Mouse (Mus musculus): ENCODE results near the gene Wwox. TPM values are rescaled to one million over a fixed set of nuclear protein-coding genes. Genes with fewer than 3 reads are reported as not detected.

The Wwox gene
- total RNA-seq, 2 experiments from 2014 or later = 5.3 to 8.7 TPM

DNA sequence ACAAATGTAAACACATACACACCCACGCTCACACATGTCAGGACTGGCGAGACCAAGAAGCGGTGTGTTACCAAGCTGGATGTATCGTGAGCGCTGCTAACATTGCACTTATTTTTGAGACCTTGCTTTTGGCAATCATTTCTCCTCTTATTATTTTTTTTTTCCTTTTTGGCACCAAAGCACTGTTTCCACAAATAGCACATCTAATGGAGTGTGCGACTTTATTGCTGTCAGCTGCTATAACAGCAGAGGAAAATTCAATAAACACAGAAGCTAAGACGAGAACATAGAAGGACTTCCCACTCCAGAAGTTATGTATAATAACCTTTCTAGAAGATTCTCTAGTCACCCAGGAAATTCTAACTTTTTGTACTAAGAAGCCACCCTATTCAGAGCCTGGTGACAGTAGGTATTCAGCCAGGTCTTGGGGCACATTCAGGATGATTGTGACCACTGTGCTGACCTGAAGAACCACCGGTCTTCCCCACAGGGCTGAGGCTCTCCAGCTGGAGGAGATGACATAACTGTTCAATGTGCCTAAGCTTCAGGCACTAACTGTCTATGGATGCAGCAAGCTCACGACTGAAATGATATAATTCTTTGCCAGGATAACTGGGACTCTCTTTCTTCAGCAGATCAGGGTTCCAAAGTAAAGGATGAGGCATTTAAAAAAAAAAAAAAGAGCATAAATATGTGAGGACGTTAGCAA lies 586.1 kb downstream of the Wwox start:
- DNase-seq = no peak

DNA sequence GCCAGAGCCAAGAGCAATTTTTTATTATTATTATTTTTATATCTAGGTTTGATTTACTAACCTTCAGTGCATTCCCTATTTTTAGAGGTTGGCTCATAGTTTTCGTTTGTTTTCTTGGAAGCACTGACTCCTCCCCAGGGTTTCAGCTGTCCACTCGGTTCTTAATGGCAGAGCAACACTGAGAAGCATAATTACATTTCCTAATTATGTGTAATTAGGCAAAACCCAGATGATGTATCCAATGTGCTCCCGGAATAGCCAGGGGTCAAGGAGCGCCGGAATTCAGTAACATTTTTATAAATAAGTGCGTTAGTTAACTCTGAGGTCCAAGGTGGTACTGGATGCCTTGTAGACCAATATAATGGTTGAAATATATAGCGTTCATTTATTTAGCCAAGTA lies 586.7 kb downstream of the Wwox start:
- DNase-seq = no peak

GRCm38 (mm10) chr8:115033194-115033593 lies 593.7 kb downstream of the Wwox start:
- no peak for DNase-seq

DNA sequence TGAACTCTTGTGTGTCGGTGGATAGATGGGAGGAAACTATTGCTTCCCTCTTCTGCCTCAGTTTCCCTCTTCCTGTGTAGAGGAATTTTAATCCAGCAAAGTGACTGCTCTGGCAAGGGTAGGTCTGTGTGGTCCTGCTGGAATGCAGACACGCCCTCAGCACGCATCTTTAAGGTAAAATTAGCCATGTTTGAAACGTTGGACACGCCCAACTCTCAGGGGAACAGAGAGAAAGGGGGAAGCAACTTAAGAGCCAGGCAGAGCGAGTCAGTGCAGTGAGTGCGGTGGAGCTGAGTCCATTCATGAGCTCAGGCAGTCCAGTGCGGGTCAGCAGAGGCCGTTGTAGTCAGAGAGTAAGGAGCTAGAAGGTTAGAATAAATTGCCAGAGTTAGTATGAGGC lies 596.6 kb downstream of the Wwox start:
- no peak for DNase-seq

DNA sequence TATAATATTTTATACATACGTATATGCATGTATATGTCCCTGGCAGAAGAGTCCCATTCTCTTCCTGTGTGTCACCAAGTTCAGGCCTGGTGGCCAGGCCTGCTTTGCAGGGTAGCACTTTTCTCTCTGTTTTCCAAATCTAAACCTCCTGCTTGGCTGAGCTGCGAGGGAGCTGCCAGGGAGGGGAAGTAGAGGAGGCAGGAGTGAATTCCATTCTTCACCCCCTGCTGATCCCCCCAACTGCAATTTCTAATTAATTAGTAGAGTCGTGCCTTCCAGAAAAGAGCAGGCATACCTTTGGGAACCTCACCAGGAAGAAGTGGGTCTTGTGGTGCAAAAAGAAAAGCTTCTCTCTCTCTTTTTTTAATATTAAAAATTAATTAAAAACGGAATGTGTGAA lies 599.0 kb downstream of the Wwox start:
- no peak for DNase-seq

- no peak for DNase-seq
Observed at GRCm38 (mm10) chr8:115045746-115046145, 606.3 kb downstream of the Wwox start.

- DNase-seq = no peak
Observed at GRCm38 (mm10) chr8:115046496-115046895, 607.0 kb downstream of the Wwox start.

GRCm38 (mm10) chr8:115058193-115058835 lies 618.9 kb downstream of the Wwox start:
- DNase-seq = no peak

DNA sequence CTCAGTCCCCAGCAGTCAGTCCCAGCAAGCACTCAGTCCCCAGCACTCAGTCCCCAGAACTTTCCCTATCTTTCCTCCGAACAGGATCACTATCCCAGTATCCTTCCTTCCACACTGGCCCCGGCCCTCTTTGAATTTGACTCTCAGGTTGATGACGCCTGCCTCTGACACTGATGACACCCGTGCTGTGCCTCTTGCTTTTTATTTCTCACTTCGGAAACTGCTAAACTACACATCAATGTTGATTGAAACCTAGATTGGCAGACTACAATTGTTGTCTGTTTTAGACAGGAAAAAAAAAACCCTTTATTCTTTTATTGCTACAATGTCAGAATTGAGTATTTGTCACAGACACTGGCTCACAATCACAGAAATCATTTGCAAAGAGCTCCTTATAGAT lies 624.2 kb downstream of the Wwox start:
- no peak for DNase-seq

- DNase-seq = no peak
Observed at GRCm38 (mm10) chr8:115064691-115065090, 625.2 kb downstream of the Wwox start.

DNA sequence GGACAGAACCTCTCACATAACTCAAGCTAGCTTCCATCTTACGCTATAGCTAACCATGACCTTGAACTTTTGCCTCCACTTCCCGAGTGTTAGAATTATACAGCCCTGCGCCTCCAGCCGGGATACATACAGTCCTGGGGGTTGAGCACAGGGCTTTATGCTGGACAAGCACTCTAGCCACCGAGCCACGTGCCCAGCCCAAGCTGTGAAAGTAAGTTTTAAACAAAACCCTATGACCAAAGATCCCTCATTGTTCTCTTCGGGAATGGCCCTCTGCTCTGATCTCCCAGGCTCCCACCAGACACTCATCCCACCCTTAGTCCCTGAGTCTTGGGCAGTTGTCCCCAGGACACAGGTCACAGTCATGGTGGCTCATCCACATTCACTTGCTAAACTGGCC lies 625.9 kb downstream of the Wwox start:
- no peak for DNase-seq

GRCm38 (mm10) chr8:115066550-115067058 lies 627.1 kb downstream of the Wwox start:
- DNase-seq = no peak

DNA sequence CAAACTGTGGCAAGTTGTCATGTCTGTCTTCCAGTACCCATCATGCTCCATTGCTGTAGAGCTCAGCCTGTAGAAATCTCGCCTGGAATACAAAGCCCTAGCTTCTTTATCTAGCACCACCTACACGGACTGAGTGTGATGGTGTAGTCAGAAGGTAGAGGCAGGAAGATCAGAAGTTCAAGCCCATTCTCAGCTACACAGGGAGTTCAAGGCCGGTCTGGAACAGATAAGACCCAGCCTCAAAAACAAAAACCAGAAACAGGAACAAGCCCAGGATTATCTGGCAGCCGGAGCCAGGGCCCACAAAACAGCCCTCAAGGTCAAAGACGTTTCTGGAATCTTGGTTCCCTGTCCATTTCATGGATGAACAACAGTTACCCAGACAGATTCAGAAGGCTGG lies 629.3 kb downstream of the Wwox start:
- DNase-seq = no peak

- DNase-seq = no peak
Observed at GRCm38 (mm10) chr8:115070225-115070624, 630.8 kb downstream of the Wwox start.

DNA sequence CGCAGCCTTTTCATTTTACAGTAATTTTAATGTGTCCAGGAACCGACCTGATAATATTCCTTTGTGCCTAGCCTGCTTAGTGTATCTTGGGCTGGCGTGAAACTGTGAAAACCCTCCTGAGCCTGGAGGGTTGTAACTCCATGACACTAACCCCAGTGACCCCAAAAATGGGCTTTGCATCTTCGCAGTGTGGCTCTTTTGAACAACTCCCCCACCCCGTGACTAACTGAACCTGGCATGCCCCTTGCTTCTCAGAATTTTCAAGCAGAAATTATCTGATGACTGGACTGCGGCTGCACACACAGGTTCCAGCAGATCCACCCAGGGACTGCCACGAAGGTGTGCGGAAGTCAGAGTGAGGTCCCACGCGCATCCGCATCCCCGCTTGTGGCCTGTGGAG lies 631.8 kb downstream of the Wwox start:
- no peak for DNase-seq

DNA sequence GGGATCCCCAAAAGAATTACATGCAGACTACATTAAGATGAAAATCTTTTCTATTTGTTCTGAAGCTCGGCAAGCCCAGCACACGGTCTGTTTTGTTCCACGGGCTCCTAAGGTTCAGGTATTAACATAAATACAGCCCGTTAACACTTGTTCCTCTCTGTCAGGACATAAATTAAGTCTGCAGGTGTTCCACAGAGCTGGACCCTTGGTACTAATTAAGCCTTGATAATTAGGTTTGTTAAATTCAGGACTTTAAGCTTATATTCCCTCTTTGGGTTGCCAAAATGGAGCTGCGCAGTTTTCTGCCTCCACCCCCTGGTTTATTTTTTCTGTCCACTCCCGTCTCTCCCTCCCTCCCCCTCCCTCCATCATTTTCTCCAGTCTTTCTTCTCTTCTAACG lies 638.8 kb downstream of the Wwox start:
- DNase-seq = no peak

GRCm38 (mm10) chr8:115081302-115082207 lies 642.1 kb downstream of the Wwox start:
- DNase-seq = no peak

- DNase-seq = no peak
Observed at GRCm38 (mm10) chr8:115088162-115088561, 648.7 kb downstream of the Wwox start.

- no peak for DNase-seq
Observed at GRCm38 (mm10) chr8:115089744-115090143, 650.3 kb downstream of the Wwox start.

DNA sequence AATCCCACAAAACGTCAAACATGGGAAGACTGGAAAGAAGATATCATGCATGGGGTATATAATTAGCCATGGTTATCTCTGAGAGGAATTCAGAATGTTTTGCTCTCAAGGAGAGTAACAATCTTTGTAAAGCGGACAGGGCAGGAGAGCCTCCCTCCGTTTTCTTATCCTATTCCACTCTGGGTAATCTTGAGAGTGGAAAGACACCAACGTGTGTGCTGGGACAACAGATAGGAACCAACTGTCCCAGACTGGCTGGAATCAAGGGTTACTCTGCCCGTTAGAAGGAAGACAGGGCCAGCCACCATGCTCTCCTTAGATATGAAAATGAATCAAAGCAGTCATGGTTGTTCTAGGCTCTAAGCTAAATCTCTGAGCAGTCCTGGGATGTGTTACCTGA lies 650.7 kb downstream of the Wwox start:
- no peak for DNase-seq

GRCm38 (mm10) chr8:115095548-115095947 lies 656.1 kb downstream of the Wwox start:
- DNase-seq = no peak

DNA sequence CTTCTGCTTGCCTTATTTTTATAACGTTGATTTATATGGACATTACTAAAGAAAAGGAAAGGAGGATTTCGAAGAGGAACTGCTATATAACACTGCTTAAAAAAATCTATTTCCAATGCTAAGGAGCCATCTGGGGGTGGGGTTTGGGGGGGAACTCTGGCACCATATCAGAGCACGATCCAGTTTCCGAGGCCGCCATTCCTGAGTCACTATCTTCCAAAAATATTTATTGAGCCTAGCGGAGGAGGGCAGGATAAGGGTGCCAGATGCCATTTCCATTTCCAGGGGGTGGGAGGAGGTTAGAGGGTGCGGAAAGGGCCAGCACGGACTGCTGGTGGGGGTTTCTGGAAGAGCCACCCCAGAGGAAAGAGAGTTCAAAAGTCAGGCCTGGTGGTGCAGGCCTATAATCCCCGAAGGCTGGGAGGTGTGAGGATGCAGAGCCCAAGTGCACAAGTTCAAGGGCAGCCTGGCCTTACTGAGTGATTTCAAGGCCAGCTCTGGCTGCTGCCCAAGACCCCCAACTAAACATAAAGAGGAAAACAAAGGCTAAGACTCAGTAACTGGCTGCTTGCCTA lies 658.6 kb downstream of the Wwox start:
- no peak for DNase-seq

DNA sequence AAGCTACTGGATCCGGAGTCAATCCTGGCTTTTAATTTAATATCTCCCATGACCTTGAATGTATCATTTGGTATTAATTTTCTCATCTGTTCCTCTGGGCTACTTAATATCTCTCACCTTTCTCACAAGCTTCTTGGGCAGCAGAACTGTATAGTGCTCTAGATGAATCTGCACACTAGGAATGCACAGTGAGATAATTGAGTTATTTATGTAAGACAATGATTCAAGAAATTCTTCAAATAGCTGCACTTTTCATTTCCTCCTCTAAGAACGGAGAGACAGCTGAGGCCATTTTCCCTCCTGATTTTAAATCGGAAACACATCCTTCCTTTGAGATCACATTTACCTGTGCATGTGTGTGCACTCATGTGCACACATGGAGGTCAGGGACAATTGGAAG lies 669.9 kb downstream of the Wwox start:
- no peak for DNase-seq

Measured in gastrocnemius, postnatal 25 days (tissue).